Mouse (Mus musculus): ENCODE results near the gene Efnb2. TPM values are rescaled to one million over a fixed set of nuclear protein-coding genes. Genes with fewer than 3 reads are reported as not detected.

The Efnb2 gene
- polyA plus RNA-seq, 1 experiment from 2014 or later, result 18.5 TPM

GRCm38 (mm10) chr8:8572272-8572671 is 88.8 kb downstream of the Efnb2 start:
- H3K4me2 ChIP-seq, result no peak overlapping the region

GRCm38 (mm10) chr8:8571625-8572215 is 89.3 kb downstream of the Efnb2 start:
- Histone ChIP-seq H3K9me3 (replicated peaks; ENCODE audit: control insufficient read depth, low read length) (no peaks in the 10 kb centered on the region), H3K4me1 (ENCODE audit: control insufficient read depth, insufficient read depth, low read length) (peaks cover 6% of the 10 kb centered on the region; the same call in 1 of the 2 replicates), H3K4me2 (no peak overlapping the region), H3K9ac (ENCODE audit: low read depth, low read length) (no peak overlapping the region), H3K27ac (ENCODE audit: low read depth, low read length) (no peak overlapping the region), H3K36me3 (ENCODE audit: control insufficient read depth, insufficient read depth, low read length) (no peaks in the 10 kb centered on the region), H3K4me3 (ENCODE audit: low read depth, low read length) (no peak overlapping the region), H3K27me3 (ENCODE audit: control insufficient read depth, insufficient read depth, low read length) (no peaks in the 10 kb centered on the region)
- no peak for ATAC-seq (replicated peaks; ENCODE audit: insufficient number of reproducible peaks, low FRiP score, low TSS enrichment)
- WGBS (ENCODE audit: insufficient replicate concordance), result 85% methylated on average over 7 of the region's 7 CpGs

More at GRCm38 (mm10) chr8:8572272-8572671, 88.8 kb downstream of the Efnb2 start:
- Histone ChIP-seq H3K4me1 (ENCODE audit: control insufficient read depth, insufficient read depth, low read length) (peaks cover 6% of the 10 kb centered on the region; the same call in 1 of the 2 replicates), H3K27me3 (ENCODE audit: control insufficient read depth, insufficient read depth, low read length) (no peaks in the 10 kb centered on the region), H3K36me3 (ENCODE audit: control insufficient read depth, insufficient read depth, low read length) (no peaks in the 10 kb centered on the region), H3K27ac (ENCODE audit: low read depth, low read length) (no peak overlapping the region), H3K4me3 (ENCODE audit: low read depth, low read length) (no peak overlapping the region), H3K9me3 (replicated peaks; ENCODE audit: control insufficient read depth, low read length) (no peaks in the 10 kb centered on the region), H3K9ac (ENCODE audit: low read depth, low read length) (0 out of 2 replicates have a peak overlapping the region, but pooled peaks have one; percentile 8)
- ATAC-seq (replicated peaks; ENCODE audit: insufficient number of reproducible peaks, low FRiP score, low TSS enrichment), result no peak
- 26% methylated on average over 5 of the region's 5 CpGs for WGBS (ENCODE audit: insufficient replicate concordance)

GRCm38 (mm10) chr8:8569280-8569679 is 91.8 kb downstream of the Efnb2 start:
- H3K27me3 ChIP-seq (ENCODE audit: control insufficient read depth, insufficient read depth, low read length), result no peaks in the 10 kb centered on the region
- H3K27ac ChIP-seq (ENCODE audit: low read depth, low read length), result no peak overlapping the region
- no peak for ATAC-seq (replicated peaks; ENCODE audit: insufficient number of reproducible peaks, low FRiP score, low TSS enrichment)
- WGBS (ENCODE audit: insufficient replicate concordance), result 81% methylated on average over 10 of the region's 10 CpGs
- H3K9ac ChIP-seq (ENCODE audit: low read depth, low read length), result no peak overlapping the region
- no peaks in the 10 kb centered on the region for H3K4me1 ChIP-seq (ENCODE audit: control insufficient read depth, insufficient read depth, low read length)
- H3K36me3 ChIP-seq (ENCODE audit: control insufficient read depth, insufficient read depth, low read length), result no peaks in the 10 kb centered on the region
- H3K4me3 ChIP-seq (ENCODE audit: low read depth, low read length), result no peak overlapping the region
- no peak overlapping the region for H3K4me2 ChIP-seq
- H3K9me3 ChIP-seq (replicated peaks; ENCODE audit: control insufficient read depth, low read length), result no peaks in the 10 kb centered on the region

GRCm38 (mm10) chr8:8568215-8568773 is 92.7 kb downstream of the Efnb2 start:
- no peak overlapping the region for H3K27ac ChIP-seq (ENCODE audit: low read depth, low read length)
- H3K9me3 ChIP-seq (replicated peaks; ENCODE audit: control insufficient read depth, low read length), result no peaks in the 10 kb centered on the region
- H3K27me3 ChIP-seq (ENCODE audit: control insufficient read depth, insufficient read depth, low read length), result no peaks in the 10 kb centered on the region
- H3K4me2 ChIP-seq, result no peak overlapping the region
- ATAC-seq (replicated peaks; ENCODE audit: insufficient number of reproducible peaks, low FRiP score, low TSS enrichment), result no peak
- H3K9ac ChIP-seq (ENCODE audit: low read depth, low read length), result no peak overlapping the region
- no peaks in the 10 kb centered on the region for H3K4me1 ChIP-seq (ENCODE audit: control insufficient read depth, insufficient read depth, low read length)
- 83% methylated on average over 9 of the region's 9 CpGs for WGBS (ENCODE audit: insufficient replicate concordance)
- no peak overlapping the region for H3K4me3 ChIP-seq (ENCODE audit: low read depth, low read length)
- H3K36me3 ChIP-seq (ENCODE audit: control insufficient read depth, insufficient read depth, low read length), result no peaks in the 10 kb centered on the region

Small RNA genes within 50 kb of the gene (microRNA-seq; reads per million reads assigned to microRNA genes)
- gene Mir7654 (ENCODE audit: borderline number of aligned reads), result 15.9 reads per million, percentile 48 among the genes with 10 or more reads in this experiment

Other genes with a start within 250 kb of the Efnb2 start
- gene Arglu1, start 29.3 kb upstream of the Efnb2 start, polyA plus RNA-seq (2014; fragmentation: Nextera tagmentation; extraction: Ambion mirVana), result 78.4 and 85.9 TPM in 2 replicates

Data from heart, embryonic 11.5 days (tissue).